In the genomic region with DNA sequence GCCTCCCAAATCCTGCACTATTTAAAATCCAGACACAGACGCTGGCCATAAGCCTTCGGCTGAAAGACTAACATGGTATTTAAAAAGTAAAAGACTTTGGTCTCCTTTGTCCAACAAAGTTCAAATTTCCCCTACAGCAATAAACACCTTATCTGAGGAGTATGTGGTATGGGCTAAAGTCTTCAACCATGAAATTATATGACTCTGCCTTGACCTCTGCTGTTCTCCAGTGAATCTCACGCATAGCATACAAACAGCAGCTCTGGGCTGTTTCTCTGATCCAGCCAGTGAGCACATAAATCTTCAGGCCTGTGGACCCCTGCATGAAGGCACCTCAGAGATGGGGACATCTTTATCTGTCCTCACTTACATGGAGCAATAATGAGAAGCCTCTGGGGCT, we compare ENCODE assay signal across 21 mouse cellular contexts.
DNase-seq lines count a peak whose midpoint lies in the region; ATAC-seq and TF ChIP-seq lines count a peak whose summit lies in the region.
"Had no signal": no experiment of that assay in that cellular context is flagged by ENCODE, and none has a peak within 500 bp of the region (broad histone marks: within the 10 kb centered on the region; RNA-seq: fewer than 3 reads in every experiment).

No protein-coding gene starts in this region.

- no peak for DNase-seq in kidney, postnatal 25 days
- no peak for DNase-seq in adrenal gland, postnatal 14 days
- no peak for DNase-seq in hindbrain, embryonic 11.5 days (ENCODE audit: low spot score)
- DNase-seq in thymus, postnatal 10 days (ENCODE audit: low spot score in 2 of 2), result no peak
- DNase-seq: adrenal gland, adult 2 months; adrenal gland, adult 8-10 months; adrenal gland, postnatal 10 days; adrenal gland, postnatal 25 days; adrenal gland, postnatal 36 days; B cell, adult 2 months; cerebellum, adult 11 months; cerebellum, adult 11-12 months; cerebellum, adult 18-20 months had no signal

- H3K9ac ChIP-seq in kidney, embryonic 15.5 days, result no peak overlapping the region
- H3K9ac ChIP-seq in intestine, embryonic 15.5 days, result no peak overlapping the region
- H3K9ac ChIP-seq in intestine, embryonic 16.5 days (ENCODE audit: low read depth, low read length), result no peak overlapping the region
- H3K9ac ChIP-seq in intestine, postnatal 0 days (ENCODE audit: low read depth, low read length), result no peak overlapping the region
- no peak overlapping the region for H3K9ac ChIP-seq in hindbrain, embryonic 11.5 days (ENCODE audit: low read depth, low read length)

- no peaks in the 10 kb centered on the region for H3K36me3 ChIP-seq in kidney, embryonic 15.5 days
- no peaks in the 10 kb centered on the region for H3K36me3 ChIP-seq in intestine, embryonic 15.5 days
- H3K36me3 ChIP-seq in intestine, embryonic 16.5 days (ENCODE audit: control insufficient read depth, insufficient read depth, low read length), result no peaks in the 10 kb centered on the region
- H3K36me3 ChIP-seq in intestine, postnatal 0 days (ENCODE audit: control insufficient read depth, insufficient read depth), result no peaks in the 10 kb centered on the region
- H3K36me3 ChIP-seq in hindbrain, embryonic 11.5 days (ENCODE audit: control insufficient read depth, insufficient read depth, low read length), result no peaks in the 10 kb centered on the region
- H3K36me3 ChIP-seq: G1E had no signal

- no peak overlapping the region for H3K27ac ChIP-seq in kidney, embryonic 15.5 days
- no peak overlapping the region for H3K27ac ChIP-seq in intestine, embryonic 15.5 days
- no peak overlapping the region for H3K27ac ChIP-seq in intestine, embryonic 16.5 days (ENCODE audit: low read length)
- no peak overlapping the region; the same call in 1 of the 2 replicates for H3K27ac ChIP-seq in intestine, postnatal 0 days (ENCODE audit: low read depth, low read length)
- H3K27ac ChIP-seq in hindbrain, embryonic 11.5 days (ENCODE audit: low read depth, low read length), result no peak overlapping the region

- no peak overlapping the region for H3K4me3 ChIP-seq in kidney, embryonic 15.5 days (replicated peaks)
- H3K4me3 ChIP-seq in intestine, embryonic 15.5 days (replicated peaks), result no peak overlapping the region
- H3K4me3 ChIP-seq in intestine, embryonic 16.5 days (ENCODE audit: low read length), result no peak overlapping the region
- no peak overlapping the region for H3K4me3 ChIP-seq in intestine, postnatal 0 days (ENCODE audit: low read depth, low read length)
- no peak overlapping the region for H3K4me3 ChIP-seq in hindbrain, embryonic 11.5 days (ENCODE audit: low read depth, low read length)

- WGBS in kidney, embryonic 15.5 days, result 30% methylated on average over 3 of the region's 3 CpGs
- 50% methylated on average over 3 of the region's 3 CpGs for WGBS in intestine, embryonic 15.5 days
- WGBS in intestine, embryonic 16.5 days, result 58% methylated on average over 3 of the region's 3 CpGs
- 46% methylated on average over 3 of the region's 3 CpGs for WGBS in intestine, postnatal 0 days
- WGBS in hindbrain, embryonic 11.5 days, result 90% methylated on average over 3 of the region's 3 CpGs

- no peak overlapping the region for H3K4me2 ChIP-seq in kidney, embryonic 15.5 days
- no peak overlapping the region for H3K4me2 ChIP-seq in intestine, embryonic 15.5 days (replicated peaks)
- H3K4me2 ChIP-seq in intestine, embryonic 16.5 days (ENCODE audit: low read depth, low read length), result no peak overlapping the region
- no peak overlapping the region for H3K4me2 ChIP-seq in intestine, postnatal 0 days (replicated peaks; ENCODE audit: low read depth)
- no peak overlapping the region for H3K4me2 ChIP-seq in hindbrain, embryonic 11.5 days (replicated peaks; ENCODE audit: low read depth, low read length)

- H3K4me1 ChIP-seq in kidney, embryonic 15.5 days, result peaks cover 8% of the 10 kb centered on the region; the same call in 1 of the 2 replicates
- no peaks in the 10 kb centered on the region for H3K4me1 ChIP-seq in intestine, embryonic 15.5 days (replicated peaks)
- H3K4me1 ChIP-seq in intestine, embryonic 16.5 days (ENCODE audit: control insufficient read depth, insufficient read depth, low read length), result no peaks in the 10 kb centered on the region
- H3K4me1 ChIP-seq in intestine, postnatal 0 days (replicated peaks; ENCODE audit: control insufficient read depth, insufficient read depth, low read length), result 0 out of 2 replicates have a peak, but pooled peaks cover 6% of the 10 kb centered on the region
- H3K4me1 ChIP-seq in hindbrain, embryonic 11.5 days (replicated peaks; ENCODE audit: control insufficient read depth, insufficient read depth, low read length), result no peaks in the 10 kb centered on the region

- TF ChIP-seq CTCF in intestine, postnatal 0 days (IDR thresholded peaks at IDR 0.05; ENCODE audit: low read depth), result no peak

- no peaks in the 10 kb centered on the region for H3K27me3 ChIP-seq in kidney, embryonic 15.5 days
- H3K27me3 ChIP-seq in intestine, embryonic 15.5 days (replicated peaks), result no peaks in the 10 kb centered on the region
- no peaks in the 10 kb centered on the region for H3K27me3 ChIP-seq in intestine, embryonic 16.5 days (replicated peaks; ENCODE audit: control insufficient read depth, insufficient read depth, low read length)
- no peaks in the 10 kb centered on the region for H3K27me3 ChIP-seq in intestine, postnatal 0 days (replicated peaks; ENCODE audit: control insufficient read depth, insufficient read depth, low read length)
- no peaks in the 10 kb centered on the region for H3K27me3 ChIP-seq in hindbrain, embryonic 11.5 days (ENCODE audit: control insufficient read depth, insufficient read depth, low read length)
- H3K27me3 ChIP-seq: Patski had no signal

- ATAC-seq in kidney, embryonic 15.5 days (replicated peaks; ENCODE audit: low FRiP score), result peak; percentile 22; the same call in 1 of the 2 replicates
- peak; percentile 59 for ATAC-seq in intestine, embryonic 15.5 days
- peak; percentile 87 for ATAC-seq in intestine, embryonic 16.5 days
- peak; percentile 66; the same call in 1 of the 2 replicates for ATAC-seq in intestine, postnatal 0 days
- ATAC-seq in hindbrain, embryonic 11.5 days (ENCODE audit: low FRiP score), result no peak
- ATAC-seq: activated CD4-positive, CD25-positive, alpha-beta regulatory T cell, adult 4 months; CD4-positive, CD25-positive, alpha-beta regulatory T cell, adult 4 months; Patski had no signal

- no peaks in the 10 kb centered on the region for H3K9me3 ChIP-seq in kidney, embryonic 15.5 days (replicated peaks)
- no peaks in the 10 kb centered on the region for H3K9me3 ChIP-seq in intestine, embryonic 15.5 days
- no peaks in the 10 kb centered on the region for H3K9me3 ChIP-seq in intestine, embryonic 16.5 days (ENCODE audit: control insufficient read depth, low read length)
- H3K9me3 ChIP-seq in intestine, postnatal 0 days (ENCODE audit: control insufficient read depth), result no peaks in the 10 kb centered on the region
- no peaks in the 10 kb centered on the region for H3K9me3 ChIP-seq in hindbrain, embryonic 11.5 days (ENCODE audit: control insufficient read depth, low read length)
